Mouse (Mus musculus): ENCODE measurements around the gene Akr1c19.
"Not testable (repeated sequence)": the region's sequence is repeated elsewhere in the genome, so short reads cannot be mapped to it uniquely, and the experiment has no call there.

Akr1c19 gene

DNA sequence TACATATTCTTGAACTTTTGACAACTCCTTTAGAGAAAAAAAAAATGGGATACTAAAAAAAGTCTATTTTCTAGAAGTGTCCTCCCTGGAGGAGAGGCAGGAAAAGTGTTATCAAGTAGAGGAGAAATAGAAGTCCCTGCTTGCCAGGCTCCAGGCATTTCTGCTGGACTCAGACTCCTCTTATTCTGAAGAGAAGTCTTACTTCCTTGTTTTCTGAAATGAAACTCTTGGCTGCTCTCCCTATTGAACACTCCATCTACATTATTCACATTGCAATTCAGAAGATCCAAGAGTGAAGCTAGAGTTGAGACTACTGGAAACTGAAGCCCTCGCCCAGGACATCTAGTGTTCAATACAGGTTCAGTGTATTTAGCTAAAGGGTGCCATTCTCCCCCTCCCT, at the start of gene Akr1c19:
Gene Akr1c19 (plus strand): TSS at position 260 of the 400 bp plus-strand sequence.
- DNase-seq: no peak

DNA sequence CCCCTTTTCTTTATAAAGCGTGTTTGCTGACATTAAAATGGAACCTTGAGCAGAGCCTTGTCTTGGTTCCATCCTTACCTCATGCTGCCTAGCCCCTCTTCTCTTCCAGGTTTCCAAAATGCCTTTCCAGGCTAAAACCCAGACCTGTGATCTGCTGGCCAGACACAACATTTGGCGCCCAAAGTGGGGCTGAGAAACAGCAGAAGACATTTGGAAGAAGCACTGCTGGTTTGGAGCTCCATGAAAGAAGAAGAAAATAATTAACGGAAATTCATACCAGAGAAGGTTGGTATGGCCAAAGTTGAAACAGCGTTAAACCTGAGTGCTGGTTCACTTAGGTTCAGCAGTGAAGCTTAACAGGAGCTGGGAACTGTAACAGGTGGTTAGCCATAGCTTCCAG, 47.2 kb upstream of the Akr1c19 start:
- DNase-seq: not testable (repeated sequence)

DNA sequence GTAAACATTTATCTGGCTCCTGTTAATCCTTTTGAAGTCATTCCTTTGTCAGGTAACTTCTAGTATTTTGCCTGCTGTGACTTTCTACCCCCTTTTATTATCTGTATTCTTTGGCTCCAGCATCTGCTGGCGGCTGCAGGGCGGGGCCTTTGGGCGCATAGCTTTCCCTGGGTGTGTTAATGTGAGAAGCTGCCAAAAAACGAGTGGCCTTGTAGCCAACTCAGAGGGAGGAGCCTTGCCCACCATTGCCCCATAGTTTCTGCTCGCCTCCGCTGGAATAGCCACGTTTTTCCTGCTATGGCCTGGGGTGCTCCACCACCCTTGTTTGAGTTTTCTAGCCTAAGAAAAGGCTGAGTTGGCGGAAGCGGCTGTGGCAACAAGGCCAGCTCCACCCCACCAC, 45.4 kb upstream of the Akr1c19 start:
- no peak for DNase-seq

DNA sequence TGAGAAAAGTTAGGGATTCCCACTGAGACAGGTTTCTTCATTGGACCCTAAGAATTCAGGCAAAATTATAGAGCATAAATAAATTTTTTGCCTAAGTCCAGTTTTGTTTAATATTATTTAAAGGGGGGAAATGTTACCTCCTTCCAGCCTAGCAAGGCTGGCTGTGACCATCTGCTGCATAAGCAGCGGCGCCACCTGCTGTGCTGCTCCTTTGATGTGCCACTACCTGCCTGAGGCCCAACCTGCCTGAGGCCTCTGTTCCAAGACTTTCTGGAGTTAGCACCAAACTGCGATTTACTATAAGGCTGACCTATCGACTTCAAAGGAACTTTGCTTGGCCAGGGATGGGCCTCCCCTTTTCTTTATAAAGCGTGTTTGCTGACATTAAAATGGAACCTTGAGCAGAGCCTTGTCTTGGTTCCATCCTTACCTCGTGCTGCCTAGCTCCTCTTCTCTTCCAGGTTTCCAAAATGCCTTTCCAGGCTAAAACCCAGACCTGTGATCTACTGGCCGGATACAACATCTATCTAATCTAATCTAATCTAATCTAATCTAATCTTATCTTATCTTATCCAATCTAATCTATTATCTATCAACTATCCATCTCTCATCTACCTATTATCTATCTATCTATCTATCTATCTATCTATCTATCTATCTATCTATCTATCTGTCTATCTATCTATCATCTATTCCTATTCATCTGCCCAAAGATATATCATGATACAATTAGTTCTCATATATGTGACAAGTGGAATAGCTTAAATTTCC, 41.7 kb upstream of the Akr1c19 start:
- not testable (repeated sequence) for DNase-seq

DNA sequence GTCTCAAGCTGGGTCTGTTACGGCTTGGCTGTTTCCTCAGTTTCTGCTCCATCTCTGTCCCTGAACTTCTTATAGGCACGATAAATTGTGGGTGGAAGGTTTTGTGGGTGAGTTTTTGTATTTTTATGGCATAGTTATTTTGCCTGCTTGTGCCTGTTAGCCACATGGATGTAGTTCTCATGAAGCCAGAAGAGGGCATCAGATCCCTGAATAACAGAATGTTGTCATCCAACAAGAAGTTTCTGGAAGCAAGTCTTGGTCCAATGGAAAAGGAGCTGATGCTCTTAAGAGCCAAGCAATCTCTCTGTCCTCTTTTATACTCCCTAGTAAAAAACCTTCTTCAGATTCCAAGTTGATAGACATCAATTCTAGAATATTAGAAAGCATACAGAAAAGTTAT, 40.3 kb upstream of the Akr1c19 start:
- DNase-seq: no peak

DNA sequence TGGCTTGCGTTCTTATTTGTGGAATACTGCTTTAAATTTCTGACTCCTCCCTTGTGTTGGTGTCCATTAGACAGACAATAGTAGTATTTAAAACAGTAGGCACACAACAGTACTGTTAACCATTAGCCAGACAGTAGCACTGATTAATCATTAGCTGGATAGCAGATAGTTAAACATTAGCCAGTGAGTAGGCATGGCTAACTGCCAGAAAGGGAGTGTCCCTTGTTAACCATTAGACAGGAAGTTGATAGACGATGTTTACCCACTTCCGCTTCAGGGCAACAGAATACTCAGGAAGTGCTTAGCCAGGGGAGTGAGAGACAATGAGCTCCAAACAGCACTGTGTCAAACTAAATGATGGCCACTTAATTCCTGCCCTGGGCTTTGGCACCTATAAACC, 37.6 kb upstream of the Akr1c19 start, which contains the start of gene Akr1c13:
Gene Akr1c13 (plus strand): TSS at position 247 of the 400 bp plus-strand sequence.
- no peak for DNase-seq

DNA sequence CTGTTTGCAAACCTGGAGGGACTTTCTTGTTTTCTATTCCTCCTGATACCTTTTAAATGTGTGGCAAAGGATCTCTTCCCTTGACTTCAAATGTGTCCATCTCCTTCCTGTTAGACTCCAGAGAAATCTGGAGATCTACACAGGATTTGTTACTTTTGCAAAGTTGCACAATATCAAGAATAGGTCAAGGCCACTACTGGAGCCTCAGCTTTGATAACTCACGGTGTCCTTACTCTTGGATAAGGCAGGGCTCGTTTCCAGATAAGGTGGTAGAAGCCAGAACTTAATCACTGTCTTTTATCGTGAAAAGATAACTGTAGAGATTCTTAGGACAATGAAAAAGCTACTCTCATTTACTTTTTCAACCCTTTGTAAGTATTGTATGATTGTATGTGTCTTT, 36.0 kb upstream of the Akr1c19 start:
- DNase-seq: no peak

DNA sequence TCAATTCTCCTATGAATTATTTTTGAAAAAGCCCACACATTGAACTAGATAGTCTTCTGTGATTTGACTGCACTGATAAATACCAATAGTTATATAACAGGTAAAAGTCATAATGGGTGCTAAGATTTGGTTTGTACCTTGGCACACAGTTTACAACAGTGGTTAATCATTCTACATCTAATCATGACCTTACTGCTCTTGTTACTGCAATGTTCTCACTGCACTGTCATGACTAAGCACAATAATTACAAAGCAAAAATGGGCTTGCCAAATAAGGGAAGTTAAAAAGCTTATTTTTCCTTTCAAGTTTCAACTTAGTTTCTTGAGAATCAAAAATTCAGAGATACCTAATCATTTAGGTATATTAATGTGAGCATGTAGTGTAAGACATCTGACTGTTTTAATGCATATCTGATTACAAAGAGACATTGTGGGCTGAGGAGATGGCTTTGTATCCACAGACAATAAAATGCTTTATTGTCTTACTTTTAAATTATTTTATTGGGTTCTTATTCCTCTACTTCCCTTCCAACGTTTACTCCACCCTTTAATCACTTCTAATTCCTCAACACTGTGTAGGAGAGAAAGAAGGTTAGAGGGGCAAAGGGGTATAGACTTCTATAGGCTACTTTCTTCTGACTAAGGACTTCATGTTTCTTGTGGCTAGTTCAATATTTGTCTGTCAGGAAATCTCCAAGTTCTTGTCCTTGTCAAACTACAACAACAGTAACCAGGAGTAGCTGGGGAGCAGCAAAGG, 22.2 kb upstream of the Akr1c19 start:
- DNase-seq: no peak

DNA sequence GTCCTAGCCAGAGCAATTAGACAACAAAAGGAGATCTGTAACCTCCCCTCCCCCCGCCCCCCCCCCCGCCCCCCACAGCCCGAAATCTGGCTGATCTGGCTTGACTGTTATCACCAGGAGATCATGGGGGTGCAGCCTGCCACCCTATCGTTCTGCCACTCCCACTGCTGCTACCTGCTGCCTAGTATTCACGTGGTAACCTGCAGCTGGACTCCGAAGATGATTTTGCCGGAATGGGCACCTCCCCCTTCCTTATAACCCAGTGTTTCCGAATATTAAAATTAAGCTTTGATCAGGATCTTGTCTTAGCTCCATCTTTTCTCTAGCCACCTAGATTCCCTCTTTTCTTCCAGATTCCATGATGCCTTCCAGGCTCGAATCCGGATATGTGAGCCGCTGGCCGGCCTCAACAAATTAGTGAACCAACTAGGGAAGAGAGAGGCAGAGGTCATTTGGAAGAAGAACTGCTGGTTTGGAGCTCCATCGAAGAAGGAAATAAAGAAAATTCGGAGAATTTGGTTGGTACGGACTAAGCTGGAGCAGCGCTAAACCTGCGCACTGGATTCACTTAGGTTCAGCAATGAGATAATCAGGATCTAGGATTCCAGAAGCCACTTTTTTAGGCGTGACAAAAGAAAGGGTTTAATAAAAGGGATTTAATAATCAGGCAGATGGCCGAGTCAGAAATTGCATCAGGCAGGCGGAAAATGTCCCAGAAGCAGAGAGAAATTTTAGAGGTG, 16.8 kb upstream of the Akr1c19 start:
- DNase-seq: no peak

DNA sequence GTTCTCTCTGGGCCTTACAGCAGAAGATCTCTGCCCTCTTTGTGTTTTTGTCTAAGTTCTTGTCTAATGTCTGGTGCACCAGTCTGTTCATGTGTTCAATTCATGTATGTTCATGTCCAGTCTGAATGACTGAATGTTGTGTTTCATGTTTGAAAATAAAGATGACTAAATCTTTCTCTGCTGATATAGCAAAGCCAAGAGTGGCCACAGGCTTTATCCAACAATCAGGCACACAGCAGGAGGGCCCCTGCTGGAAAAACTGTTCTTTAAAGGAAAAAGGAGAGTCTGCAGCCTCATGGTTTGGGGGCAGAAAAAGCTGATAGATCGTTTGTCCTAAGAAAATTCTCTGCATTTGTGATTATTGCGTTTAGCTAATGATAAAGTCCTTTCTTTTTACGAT, 16.2 kb upstream of the Akr1c19 start:
- no peak for DNase-seq

DNA sequence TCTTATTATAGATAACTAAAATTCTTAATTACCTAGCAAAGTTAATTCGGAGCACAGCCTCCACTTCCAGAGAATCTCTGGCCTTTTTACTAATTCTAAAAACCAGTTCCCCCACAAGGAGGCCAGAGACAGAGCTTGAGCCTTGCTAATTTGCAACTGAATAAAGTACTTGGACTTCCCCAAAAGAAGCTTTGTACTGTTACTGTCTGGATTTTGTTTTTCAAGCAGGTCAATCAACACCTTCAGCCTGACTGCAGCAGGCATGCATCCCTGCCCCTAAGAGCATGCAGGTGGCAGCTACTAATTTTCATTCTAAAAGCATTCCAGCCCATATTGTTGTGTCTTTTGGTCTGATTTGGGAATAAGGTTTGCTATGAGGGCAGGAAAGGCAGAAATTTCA, 13.0 kb upstream of the Akr1c19 start:
- not testable (repeated sequence) for DNase-seq

DNA sequence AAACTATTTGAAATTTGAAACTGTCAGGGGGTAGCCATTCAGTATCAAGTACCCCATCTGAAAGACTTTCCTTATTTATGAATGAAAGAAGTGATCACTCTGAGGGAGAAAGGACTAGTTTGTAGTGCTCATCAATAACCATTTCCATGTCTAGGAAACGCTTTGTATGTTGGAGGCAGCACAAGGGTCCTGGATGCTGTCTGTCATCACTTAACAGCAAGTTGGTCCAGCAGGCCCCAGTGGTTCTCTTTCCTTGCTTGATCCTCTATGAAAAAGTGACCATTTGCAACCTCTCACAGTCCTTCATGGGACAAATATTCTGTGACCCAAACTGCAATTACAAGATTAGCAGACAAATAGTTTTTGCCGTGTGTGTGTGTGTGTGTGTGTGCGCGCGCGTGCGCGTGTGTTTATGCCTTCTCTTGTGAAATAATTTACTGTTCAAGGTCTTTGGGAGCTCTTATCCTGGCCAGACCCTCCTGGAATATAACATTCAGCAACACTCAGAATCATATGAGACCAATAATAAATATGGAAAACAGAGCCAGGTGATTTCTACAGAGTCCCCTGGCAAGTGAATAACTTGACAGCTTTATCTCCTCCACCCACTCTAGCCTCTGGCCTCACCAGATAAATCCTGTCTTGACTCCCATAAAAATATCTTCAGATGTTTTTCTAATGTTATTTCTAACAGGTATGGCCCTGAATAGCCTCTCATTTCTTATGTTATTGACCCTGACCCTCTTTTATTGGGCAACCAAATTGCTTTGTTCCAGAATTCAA, 2.5 kb downstream of the Akr1c19 start:
- no peak for DNase-seq

DNA sequence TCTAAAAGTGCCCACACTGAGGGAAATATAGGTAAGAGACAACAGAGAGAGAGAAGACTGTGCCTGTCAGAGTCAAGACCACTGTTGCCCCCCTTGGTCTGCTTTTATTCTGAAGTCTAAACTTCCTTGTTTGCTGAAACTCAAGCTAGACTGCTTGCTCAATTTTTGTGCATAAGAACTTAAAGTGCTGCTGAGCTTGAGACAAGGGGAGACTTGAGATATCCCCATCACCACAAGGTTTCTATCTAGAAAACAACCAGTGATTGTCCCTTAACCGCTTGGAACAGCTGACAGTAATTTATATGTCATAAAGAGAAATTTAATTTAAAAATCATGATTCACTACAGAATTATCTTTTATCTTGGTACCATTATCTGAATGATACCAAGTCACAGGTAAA, 4.6 kb downstream of the Akr1c19 start:
- no peak for DNase-seq

DNA sequence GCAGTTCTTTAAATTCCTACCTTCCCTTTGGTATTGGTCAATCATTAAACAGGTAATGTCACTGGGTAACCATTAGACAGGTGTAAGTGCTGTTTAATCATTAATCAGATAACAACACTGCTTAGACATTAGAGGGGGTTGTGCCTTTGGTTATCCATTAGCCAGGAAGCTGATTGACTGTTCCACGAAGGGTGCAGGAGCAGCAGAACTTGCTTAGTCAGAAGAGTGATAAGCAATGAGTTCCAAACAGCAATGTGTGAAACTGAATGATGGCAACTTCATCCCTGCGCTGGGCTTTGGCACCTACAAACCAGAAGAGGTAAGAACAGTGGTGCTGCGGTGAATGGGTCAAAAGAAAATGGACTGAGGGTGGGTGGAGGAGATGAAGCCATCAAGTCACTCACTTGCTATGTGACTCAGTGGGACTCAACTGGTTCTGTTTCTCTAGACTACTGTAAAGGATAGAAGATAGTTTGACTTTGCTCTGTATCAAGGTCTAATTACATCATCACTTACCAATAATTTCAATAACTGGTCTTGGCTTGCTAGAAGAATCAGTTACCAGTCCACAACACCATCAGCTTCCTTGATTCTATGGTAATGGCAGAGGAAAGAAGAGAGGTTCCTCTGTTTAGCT, 5.2 kb downstream of the Akr1c19 start:
- DNase-seq: no peak

DNA sequence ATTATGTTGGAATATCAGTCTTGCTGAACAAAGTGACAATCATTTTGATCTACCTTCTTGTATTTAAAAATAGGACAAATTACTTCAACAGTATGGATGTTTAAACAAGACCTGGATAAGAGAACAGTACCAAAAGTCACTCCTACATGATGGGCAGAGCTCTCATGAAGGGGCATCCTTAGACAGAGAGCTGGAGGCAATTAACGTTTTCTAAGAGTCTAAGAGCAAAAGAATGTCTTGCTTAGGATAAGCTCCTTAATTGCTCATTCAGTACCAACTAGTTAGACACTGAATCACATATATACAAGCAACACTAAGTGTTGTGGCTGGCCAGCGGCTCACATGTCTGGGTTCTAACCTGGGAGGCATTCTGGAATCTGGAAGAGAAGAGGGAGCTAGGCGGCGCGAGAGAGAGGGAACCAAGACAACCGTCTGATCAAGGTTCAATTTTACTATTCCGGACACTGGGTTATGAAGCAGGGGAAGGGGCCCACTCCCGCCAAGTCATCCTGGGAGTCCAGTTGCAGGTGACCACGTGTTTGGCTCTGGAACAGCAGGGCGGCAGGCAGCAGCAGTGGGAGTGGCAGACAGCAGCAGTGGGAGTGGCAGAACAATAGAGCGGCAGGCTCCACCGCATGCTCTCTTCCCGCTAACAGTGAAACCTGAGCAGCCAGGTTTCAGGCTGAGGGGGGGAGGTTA, 16.5 kb downstream of the Akr1c19 start:
- no peak for DNase-seq

DNA sequence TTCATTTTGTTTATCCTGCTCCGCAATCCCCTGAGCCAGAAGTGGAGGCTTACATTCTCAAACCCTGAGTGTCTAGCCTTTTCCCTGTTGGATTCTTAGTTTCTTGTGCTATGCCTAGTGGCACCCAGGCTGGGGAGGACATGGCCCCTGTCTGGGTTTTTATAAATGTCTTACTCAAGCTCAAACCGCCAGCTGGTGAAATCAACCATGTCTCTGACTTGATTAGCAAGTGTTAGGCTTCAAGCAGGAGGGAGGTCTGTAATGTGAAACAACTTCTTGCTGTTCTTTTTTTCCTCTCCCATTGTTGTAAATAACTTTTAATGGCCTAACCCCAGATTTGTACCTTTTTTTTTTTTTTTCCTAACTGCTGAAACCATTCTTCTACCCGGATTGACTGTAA, 20.8 kb downstream of the Akr1c19 start:
- no peak for DNase-seq

DNA sequence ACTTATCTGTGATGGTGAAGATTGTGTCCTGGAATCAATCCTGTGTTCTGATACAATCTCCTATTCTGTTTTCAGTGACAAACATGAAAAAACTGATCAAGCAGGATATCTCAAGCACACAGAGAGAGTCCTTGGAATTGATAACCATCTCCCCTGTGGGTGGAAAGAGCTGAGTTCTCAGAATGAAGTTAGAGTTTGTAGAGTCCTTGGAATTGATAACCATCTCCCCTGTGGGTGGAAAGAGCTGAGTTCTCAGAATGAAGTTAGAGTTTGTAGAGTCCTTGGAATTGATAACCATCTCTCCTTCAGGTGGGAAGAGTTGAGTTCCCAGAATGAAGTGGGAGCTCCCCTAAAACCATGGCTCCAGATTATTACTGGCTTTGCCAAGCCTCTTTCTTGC, 28.4 kb downstream of the Akr1c19 start:
- DNase-seq: not testable (repeated sequence)

DNA sequence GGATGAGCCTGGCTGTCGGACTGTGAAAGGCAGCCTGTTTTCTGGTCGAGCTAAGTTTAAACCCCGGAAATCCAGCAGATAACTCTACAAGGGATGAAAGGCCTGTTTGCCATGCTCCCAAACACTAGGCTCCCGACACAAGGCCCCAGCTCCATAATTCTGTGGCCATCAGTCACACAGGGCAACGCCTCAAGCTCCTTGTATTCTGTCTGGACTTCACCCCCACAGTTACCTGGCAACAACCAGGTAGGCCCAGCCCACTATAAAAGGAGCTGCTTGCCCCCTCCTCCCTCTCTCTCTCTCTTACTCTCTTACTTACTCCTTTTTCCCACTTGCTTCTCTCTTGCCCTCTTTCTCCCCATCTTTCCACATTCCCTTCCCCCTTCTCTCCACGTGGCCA, 28.8 kb downstream of the Akr1c19 start:
- DNase-seq: no peak

DNA sequence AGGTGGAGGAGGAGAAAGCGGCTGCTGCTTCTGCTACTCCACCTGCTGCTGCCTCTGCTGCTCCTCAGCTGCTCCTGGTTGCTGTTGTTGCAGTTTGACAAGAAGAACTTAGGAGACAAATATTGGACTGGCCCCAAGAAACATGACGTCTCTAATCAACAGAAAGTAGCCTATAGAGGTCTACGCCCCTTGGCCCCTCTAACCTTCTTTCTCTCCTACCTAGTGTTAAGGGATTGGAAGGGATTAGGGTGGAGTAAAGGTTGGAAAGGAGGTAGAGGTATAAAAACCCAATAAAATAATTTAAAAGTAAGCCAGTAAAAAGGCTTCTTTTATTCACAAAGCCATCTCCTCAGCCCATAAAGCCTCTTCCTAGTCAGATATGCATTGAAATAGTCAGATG, 36.1 kb downstream of the Akr1c19 start:
- DNase-seq: no peak

DNA sequence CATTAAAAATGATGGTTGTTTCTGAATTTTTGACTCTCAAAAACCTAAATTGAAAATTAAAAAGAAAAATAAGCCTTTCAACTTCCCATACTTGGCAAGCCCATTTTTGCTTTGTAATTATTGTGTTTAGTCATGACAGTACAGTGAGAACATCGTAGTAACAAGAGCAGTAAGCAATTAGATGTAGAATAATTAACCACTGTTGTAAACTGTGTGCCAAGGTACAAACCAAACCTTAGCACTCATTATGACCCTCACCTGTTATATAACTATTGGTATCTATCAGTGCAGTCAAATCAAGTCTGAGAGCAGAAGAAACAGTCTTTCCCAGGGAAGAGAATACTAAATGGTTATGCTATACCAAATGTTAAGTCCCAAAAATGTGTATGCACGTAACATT, 36.5 kb downstream of the Akr1c19 start:
- no peak for DNase-seq

DNA sequence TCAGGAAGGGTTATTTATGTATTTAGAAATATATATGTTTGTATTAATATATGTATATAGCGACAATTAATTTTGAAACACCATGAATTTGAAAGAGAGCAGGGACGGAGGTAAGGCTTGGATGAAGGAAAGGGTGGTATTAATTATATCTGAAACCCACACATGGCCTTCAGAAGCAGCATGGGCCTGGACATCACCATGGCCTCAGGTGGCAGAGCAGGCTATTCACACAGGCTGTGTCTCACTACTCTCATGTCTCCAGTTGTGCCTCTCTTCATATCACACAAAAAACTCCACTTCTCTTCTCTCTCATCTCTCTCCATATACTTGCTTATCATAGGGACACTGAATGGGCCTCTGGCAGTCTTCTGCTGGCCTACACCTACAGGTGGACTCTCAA, 37.0 kb downstream of the Akr1c19 start:
- DNase-seq: not testable (repeated sequence)

DNA sequence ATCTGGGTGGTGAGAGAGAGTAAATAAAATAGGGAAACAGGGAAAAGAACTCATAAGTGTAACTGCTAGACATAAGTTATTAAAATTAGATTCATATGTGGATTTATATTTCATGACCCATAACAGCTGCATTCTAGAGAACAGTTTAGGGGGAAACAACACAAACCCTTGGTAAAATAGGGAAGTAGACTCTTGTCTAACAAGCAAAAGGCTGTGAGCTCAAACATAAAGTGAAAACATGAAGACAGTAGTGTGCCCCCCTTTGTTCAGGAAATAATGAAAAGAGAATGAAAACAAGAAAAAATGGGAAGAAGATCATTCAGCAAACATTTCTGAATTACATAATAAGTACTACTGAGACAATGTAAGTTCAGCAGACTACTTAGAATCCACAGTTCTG, 42.4 kb downstream of the Akr1c19 start:
- no peak for DNase-seq
